Mouse (Mus musculus) CH12.LX (cell line): ENCODE data around the gene Smoc1. TPM values are rescaled to one million over a fixed set of nuclear protein-coding genes. Genes with fewer than 3 reads are reported as not detected.

Experiments used
- polyA plus RNA-seq: library from polyadenylated mRNA; unstranded; fragments of >175 nt; gene quantifications from 2 replicates; pipeline ENCODE4 v1.2.1, GENCODE M21; 2012; ENCODE audit warnings: low read depth; ENCODE audit not compliant: insufficient read length
- total RNA-seq, 2 experiments: library from RNA; depleted of rRNA; stranded (reverse); fragments of 300-350 nt in 1 of 2; fragments of >200 nt in 1 of 2; gene quantifications; 2 replicates each; pipeline ENCODE4 v1.2.3; 2012 to 2014

Gene Smoc1
- total and polyA plus RNA-seq, 3 experiments: 11.0 to 23.0 (median 11.6) TPM

Other genes with a start within 250 kb of the Smoc1 start
- gene Susd6, start 236.3 kb upstream of the Smoc1 start, total RNA-seq (2012; rRNA removed): 6.4 and 8.7 TPM in 2 replicates
- 5.6 and 7.8 TPM in 2 replicates for gene Susd6, start 236.3 kb upstream of the Smoc1 start, total RNA-seq (2014; rRNA removed)
- gene Susd6, start 236.3 kb upstream of the Smoc1 start, polyA plus RNA-seq: 9.5 and 11.0 TPM in 2 replicates
- gene Srsf5, start 81.3 kb upstream of the Smoc1 start, total RNA-seq (2012; rRNA removed): 260 and 311 TPM in 2 replicates
- gene Srsf5, start 81.3 kb upstream of the Smoc1 start, total RNA-seq (2014; rRNA removed): 459 and 511 TPM in 2 replicates
- 549 and 597 TPM in 2 replicates for gene Srsf5, start 81.3 kb upstream of the Smoc1 start, polyA plus RNA-seq
- gene Slc10a1, start 58.1 kb upstream of the Smoc1 start, total RNA-seq (2012; rRNA removed): 0.13 TPM in 2 replicates
- not detected in 2 replicates for gene Slc10a1, start 58.1 kb upstream of the Smoc1 start, total RNA-seq (2014; rRNA removed)
- 0.20 and 0.23 TPM in 2 replicates for gene Slc10a1, start 58.1 kb upstream of the Smoc1 start, polyA plus RNA-seq